Mouse (Mus musculus): ENCODE results near the gene Inhbc.
"Not testable (repeated sequence)": the region's sequence is repeated elsewhere in the genome, so short reads cannot be mapped to it uniquely, and the experiment has no call there.

Inhbc gene

DNA sequence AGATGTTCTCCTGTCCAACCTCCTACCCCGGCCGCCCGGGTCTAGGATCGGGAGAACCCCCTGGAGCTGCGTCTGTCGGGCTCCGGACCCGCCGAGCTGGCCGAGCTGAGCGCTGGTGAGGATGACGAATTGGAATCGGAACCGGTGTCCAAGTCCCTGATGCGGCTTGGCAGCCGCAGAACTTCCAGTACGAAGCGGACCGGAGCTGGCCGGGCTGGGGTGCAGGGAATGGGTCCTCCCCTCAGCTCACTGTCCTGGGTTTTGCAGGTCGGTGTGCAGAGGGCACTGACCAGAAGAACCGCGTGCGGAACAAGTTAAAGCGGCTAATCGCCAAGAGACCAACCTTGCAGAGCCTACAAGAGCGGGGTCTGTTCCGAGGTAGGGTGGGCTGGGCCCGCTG lies 43.4 kb downstream of the Inhbc start:
- DNase-seq (ENCODE audit: low spot score in 2 of 2): no peak

DNA sequence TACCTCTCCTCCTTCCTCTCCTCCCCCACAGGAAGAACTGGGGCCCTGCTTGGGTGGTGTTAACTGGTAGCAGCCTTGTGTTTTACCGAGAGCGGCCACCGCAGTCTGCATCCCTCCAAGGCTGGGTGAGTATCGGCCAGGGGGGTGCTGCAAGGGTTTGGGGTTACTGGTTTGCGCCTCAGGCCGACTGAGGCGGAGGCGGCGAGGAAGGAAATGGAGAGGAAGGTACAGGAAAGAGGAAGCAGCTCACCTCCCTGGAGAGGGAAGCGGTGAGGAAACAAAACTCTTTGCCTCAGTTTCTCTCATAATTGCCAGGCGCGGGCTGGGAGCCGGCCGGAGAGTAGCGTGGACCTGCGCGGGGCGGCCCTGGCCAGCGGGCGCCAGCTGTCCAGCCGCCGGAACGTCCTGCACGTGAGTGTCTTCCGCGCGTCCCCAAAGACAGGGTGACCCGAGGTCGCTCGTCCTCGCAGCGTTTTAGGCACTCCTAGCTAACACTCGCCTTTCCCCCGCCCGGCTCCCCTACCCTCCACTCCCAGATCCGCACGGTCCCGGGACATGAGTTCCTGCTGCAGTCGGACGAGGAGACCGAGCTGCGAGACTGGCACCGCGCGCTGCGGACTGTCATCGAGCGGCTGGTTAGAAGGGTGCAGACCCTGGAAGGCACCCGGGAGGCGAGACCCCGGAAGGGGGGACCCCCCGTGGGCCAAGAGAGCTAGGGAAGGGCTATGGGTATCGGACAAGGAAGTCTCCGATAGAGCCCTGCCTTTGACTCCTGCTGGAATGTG lies 44.0 kb downstream of the Inhbc start:
- DNase-seq (ENCODE audit: low spot score in 2 of 2): no peak

DNA sequence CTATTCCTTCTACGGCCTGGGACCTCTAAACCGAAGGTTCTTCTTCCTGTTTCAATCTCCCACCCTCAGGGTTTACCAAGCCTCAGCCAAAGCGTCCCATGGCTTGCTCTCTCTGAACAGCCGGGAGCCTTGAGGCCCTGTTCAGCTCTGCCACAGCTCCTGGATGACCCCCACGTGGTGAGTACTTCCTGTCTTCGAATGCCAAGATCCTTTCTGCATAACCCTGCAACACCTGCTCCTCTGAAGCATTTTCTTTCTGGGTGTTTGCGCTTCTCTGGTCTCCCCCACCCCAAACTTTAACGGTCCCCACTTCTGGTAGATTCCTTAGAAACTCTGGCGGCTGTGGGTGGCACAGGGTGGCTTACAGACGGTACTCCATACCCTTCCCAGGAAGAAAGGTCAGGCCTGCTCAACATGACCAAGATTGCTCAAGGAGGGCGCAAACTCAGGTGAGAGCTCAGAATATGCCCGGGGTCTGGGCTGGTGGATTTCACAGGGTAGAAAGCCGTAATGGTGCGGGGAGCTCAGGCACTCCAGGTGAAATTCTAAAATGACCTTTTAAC lies 44.7 kb downstream of the Inhbc start:
- DNase-seq (ENCODE audit: low spot score in 2 of 2): no peak

DNA sequence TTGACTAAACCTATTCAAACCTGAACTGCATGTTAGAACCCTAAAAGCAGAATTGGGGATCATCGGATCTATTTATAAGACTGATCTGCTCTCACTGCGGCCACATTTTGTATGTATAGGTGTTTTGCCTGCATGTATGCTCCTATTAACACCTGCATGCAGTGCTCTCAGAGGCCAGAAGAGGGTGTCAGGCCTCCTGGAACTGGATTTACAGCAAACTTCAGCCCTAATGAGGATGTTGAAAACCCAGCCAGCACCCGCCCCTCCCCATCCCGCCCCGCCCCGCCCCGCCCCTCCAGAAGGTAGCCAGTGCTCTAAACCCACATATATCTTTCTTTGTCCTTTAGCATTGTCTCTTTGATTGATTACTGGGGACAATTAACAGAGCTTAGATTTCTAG lies 45.7 kb downstream of the Inhbc start:
- DNase-seq (ENCODE audit: low spot score in 2 of 2): no peak

DNA sequence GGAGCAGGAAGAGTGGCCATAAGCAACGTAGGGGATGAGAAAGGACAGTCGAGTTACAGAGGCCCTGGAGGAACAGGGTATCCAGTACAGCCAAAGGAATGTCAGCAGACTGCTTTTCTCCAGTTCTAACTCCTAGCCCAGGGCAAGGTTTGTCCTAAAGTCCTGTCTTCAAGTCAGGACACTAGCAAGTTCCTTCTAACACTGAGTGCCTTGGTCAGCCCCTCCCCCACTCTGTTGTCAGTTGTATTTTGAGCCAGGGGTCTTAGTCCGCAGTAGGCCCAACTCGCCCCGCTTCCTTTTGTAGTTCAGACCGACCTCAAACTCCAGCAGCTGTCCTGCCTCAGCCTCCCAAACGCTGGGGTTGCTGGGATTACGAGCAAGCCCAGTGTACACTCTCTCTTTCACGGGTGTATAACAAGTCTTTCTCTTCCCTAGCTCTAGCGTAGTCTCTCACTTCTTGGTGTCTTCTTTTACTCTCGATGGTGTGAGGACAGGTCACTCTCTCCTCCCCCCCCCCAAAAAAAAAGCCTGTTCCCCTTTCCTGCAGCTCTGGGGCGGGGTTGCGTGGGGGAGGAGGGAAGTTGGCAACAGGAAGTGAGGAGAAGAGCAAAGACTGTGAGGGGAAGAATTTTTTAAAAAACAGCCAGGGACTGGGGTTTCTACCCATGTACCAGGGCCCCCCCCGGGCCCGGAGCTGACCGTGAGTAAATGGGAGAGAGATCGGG lies 46.9 kb downstream of the Inhbc start:
- DNase-seq (ENCODE audit: low spot score in 2 of 2): no peak

DNA sequence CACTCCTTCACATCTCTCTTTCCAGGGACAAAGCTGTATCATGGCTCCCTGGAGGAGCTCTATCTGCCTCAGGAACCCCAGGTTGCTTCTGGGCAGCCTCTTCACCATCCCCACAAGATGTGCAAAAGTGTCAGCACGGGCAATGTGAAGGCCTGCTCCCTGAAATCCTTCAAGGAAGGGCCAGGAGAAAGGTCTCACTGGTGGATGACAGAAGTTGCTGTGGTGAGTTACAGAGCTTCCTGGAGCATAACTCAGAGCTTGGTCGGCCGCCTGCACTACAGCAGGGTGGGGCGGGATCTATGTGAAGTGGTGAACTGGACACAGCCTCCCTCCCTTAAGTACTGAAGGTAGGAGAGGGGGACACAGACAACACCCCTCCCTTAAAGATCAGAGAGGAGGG lies 47.6 kb downstream of the Inhbc start:
- DNase-seq (ENCODE audit: low spot score in 2 of 2): no peak

DNA sequence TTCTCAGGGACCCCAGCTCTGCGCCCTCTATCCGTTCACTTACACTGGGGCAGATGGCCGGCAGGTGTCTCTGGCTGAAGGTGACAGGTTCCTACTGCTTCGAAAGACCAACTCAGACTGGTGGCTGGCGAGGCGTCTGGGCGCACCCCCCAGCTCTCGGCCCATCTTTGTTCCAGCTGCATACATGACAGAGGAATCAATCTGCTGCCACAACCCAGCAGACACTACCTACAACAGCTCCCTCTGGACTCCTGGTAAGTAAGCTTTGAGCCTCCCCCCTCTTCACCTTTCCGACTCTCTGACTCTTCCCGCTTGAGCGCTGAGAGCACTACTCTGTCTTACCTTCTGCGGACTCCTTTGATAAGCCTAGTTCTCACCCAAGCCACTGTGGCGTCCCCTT lies 48.1 kb downstream of the Inhbc start:
- DNase-seq (ENCODE audit: low spot score in 2 of 2): no peak

DNA sequence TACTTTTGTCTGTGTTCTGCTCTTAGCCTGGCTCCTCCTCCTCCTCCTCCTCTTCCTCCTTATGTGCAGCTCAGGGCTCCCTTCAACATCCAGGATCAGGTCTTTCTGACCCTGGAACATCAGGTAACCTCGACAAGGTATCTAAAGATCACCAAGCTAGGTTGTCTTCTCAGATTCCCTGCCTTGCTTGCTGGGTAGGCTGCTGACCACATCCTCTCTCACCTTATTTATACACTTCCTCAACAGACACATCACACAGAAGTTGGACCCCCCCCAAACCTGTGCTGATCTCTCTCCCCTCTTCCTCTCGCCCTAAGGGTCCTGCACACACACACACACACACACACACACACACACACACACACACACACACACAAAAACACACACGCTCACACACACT lies 48.6 kb downstream of the Inhbc start, which contains the start of gene Arhgap9:
Gene Arhgap9, plus strand, starts transcription at position 344 of the 400 bp plus-strand sequence.
- DNase-seq (ENCODE audit: low spot score in 2 of 2): no peak

DNA sequence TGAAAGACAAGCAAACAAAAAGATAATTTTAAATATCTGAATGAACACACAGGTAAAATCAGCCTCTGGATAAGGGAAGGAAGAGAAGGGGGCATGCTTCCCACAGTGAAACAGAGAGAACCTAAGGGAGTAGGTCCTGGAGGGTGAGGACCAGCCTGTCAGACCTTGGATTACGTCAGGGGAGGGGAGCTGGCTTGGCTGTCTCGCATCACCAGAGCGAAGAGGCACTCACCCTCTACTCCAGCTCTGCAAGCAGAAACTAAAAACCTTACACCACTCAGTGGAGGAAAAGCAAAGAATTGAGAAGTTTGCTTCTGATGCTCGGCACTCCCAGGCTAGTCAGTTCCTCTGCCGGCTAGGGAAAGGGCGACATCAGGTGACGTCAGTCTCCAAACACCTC lies 50.3 kb downstream of the Inhbc start:
- DNase-seq (ENCODE audit: low spot score in 2 of 2): no peak

DNA sequence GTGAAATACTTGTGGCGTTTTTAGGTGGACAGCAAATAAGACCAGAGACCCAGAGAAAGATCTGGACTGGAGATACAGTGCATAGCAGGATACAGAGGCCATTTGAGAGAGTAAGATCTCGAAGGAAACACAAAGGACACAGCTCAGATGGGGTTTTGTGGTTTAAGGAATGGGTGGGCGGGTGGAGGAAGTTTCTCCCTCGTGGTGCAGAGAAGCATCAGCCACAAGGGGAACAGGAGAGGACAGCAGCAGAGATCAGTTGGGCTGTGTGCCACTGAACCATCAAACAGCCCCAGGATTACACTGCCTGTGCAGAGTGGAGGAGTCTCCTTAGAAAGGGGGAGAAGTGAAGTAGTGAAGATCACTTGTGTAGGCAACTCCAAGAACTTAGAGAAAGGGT lies 52.2 kb downstream of the Inhbc start:
- no peak for DNase-seq (ENCODE audit: low spot score in 2 of 2)

DNA sequence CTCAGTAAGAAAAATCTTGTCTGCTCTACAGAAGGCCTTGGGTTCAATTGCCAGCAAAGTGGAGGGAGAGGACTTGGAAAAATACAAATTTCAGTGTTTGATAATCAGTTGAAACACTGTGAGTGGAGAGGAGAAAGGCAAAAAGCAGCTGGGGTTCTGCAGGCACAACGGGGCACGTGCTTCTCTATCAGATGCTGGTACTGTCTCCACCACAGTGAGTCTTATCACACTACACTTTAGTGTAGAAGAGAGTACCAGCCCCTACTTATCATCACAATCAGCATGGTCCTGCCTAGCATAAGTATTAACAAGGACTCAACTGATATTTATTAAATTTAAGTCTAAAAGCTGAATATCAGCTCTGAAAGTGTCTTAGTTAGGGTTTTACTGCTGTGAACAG lies 53.0 kb downstream of the Inhbc start:
- no peak for DNase-seq (ENCODE audit: low spot score in 2 of 2)

DNA sequence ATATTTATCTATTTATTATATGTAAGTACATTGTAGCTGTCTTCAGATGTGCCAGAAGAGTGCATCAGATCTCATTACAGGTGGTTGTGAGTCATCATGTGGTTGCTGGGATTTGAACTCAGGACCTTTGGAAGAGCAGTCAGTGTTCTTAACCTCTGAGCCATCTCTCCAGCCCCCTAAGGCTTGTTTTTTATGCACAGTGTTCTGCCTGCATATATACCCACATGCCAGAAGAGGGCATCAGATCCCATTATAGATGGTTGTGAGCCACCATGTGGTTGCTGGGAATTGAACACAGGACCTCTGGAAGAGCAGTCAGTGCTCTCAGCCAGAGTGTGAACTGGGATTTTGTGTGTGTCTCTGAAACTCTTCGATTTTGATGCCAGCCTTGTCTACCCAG lies 55.3 kb downstream of the Inhbc start:
- not testable (repeated sequence) for DNase-seq (ENCODE audit: low spot score in 2 of 2)

DNA sequence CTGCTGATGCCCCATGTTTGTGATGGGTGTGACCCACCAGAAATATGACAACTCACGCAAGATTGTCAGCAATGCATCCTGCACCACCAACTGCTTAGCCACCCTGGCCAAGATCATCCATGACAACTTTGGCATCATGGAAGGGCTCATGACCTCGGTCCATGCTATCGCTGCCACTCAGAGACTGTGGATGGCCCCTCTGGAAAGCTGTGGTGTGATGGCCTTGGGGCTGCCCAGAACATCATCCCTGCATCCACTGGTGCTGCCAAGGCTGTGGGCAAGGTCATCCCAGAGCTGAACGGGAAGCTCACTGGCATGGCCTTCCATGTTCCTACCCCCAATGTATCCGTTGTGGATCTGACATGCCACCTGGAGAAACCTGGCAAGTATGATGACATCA lies 56.7 kb downstream of the Inhbc start:
- DNase-seq (ENCODE audit: low spot score in 2 of 2): not testable (repeated sequence)

DNA sequence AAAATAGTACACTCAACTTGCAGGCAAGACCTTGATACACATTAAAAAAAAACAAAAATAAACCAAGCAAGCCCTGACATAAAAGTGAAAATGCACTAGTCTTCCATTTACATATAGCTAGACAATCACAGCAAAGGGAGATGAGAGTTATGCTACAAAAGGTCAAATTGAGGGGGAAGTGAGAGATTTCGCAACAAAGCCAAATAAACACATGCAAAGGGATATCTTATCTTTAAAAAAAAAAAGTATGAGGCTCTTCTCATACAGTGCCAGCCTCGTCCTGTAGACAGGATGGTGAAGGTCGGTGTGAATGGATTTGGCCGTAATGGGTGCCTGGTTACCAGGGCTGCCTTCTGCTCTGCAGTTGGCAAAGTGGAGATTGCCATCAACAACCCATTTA lies 57.4 kb downstream of the Inhbc start:
- no peak for DNase-seq (ENCODE audit: low spot score in 2 of 2)

DNA sequence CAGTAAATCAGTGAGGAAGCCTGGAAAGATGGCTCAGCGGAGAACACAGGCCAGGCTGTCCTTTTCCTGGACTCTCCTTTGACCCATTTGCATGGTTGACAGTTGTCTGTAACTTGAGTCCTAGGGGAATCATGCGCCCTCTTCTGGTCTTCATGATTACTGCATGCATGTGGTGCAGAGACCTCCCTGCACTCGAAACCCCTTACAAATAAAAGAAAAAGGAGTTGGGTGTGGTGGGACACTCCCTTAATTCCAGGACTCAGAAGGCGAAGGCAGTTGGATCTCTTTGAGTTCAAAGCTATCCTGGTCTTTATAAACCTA lies 57.9 kb downstream of the Inhbc start:
- peak; percentile 48 to 75 for DNase-seq (ENCODE audit: low spot score in 2 of 2)

DNA sequence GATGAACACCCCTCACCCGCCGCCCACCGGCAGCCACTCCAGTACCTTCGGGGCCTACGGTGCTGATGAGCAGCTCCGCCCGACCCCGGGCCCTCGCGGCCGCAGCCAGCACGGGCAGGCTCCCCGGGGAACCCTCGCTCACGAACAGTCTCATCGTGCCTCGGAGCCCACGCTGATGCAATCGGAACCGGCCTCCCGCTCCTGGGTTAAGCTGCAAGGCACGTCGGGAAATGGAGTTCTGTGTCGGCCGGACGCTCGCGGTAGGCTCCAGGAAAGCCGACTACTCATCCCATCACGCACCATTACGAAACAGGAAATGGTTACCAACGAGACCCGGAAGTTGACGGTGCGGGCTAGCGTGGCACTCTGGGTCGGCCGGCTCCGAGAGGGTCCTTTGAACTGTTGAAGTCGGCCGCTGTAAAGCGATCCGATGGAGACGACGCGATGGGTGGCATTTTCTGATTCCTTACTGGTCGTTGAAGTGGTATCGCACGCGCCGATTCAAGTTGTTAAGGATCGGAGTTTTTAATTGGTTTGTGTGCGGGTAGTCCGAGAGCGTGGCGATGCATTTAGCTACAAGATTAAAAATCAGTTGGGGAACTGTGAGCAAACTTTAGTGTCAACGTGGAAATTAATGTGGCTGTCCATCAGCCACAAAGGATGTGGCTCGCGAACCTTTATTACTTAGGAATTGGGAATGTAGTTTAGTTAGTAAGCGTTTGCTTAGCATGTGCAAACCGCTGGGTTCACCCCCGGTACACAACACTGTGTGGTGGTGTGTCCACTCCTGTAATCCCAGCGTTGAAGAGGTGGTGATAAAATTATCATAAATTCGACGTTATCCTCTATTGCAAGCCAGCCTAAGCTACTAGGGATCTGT lies 58.5 kb downstream of the Inhbc start, which contains the start of gene Mars:
Gene Mars, minus strand, starts transcription at position 311 of the 880 bp plus-strand sequence.
- DNase-seq (ENCODE audit: low spot score in 2 of 2): peak; percentile 88 to 91

DNA sequence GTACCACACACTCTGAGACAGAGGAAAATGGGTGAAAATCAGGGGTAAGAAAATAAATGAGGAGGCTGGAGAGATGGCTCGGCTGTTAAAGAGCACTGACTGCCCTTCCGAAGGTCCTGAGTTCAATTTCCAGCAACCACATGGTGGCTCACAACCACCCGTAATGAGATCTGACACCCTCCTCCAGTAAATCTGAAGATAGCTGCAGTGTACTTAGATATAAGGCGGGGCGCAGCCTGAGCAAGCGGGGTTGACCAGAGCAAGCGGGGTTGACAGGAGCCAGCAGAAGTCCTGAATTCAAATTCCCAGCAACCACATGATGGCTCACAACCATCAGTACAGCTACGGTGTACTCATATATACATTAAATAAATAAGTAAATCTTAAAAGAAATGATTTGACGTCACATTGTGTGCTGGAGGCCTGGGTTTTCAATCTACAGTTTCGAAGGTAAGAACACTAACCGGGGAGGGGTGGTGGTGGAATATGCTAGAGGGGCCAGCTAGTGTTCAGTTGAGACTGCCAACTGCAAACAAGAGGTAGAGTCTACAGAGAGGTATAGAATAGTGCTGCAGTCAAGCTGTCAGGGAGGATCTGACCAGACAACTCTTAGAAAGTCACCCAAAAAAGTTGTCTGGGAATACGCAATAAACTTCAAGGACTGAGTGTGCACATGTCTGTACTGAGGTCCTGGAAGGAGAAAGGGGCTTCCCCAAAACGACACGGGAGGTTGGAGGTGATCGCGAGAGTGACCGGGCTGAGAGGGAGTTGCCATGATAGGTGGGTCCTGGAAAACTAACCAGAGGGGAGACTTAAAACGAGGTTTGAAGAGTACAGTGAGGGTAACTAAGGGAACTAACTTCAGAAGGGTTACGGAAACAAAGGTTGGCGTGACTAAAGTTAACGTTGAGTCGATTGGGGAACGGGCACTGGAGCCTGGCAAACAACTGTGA lies 59.4 kb downstream of the Inhbc start:
- DNase-seq (ENCODE audit: low spot score in 2 of 2): no peak

DNA sequence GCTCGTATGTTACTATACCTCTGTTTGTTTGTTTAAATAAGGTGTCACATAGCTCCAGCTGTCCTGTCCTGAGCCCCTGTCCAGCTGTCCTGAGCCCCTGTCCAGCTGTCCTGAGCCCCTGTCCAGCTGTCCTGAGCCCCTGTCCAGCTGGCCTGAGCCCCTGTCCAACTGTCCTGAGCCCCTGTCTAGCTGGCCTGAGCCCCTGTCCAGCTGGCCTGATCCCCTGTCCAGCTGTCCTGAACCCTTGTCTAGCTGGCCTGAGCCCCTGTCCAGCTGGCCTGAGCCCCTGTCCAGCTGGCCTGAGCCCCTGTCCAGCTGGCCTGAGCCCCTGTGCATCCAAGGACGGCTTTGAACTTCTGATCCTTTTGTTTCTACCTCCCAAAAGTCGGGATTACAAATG lies 61.1 kb downstream of the Inhbc start:
- not testable (repeated sequence) for DNase-seq (ENCODE audit: low spot score in 2 of 2)

Measured in frontal cortex, postnatal 10 days (tissue).